Mouse (Mus musculus) 416B (cell line): ENCODE measurements around the gene Msh6.
A peak's percentile ranks its signal among the peaks of the same experiment; 100 is the strongest.
"Not testable (repeated sequence)": the region's sequence is repeated elsewhere in the genome, so short reads cannot be mapped to it uniquely, and the experiment has no call there.

Source experiments
- DNase-seq: peaks from one replicate; pipeline ENCODE4 v3.0.0; 2011; ENCODE audit warnings: low read depth

Msh6 gene

GRCm38 (mm10) chr17:87982112-87982511 is 7.2 kb downstream of the Msh6 start:
- peak; percentile 33 for DNase-seq

GRCm38 (mm10) chr17:87983313-87983712 is 8.5 kb downstream of the Msh6 start:
- DNase-seq = no peak

DNA sequence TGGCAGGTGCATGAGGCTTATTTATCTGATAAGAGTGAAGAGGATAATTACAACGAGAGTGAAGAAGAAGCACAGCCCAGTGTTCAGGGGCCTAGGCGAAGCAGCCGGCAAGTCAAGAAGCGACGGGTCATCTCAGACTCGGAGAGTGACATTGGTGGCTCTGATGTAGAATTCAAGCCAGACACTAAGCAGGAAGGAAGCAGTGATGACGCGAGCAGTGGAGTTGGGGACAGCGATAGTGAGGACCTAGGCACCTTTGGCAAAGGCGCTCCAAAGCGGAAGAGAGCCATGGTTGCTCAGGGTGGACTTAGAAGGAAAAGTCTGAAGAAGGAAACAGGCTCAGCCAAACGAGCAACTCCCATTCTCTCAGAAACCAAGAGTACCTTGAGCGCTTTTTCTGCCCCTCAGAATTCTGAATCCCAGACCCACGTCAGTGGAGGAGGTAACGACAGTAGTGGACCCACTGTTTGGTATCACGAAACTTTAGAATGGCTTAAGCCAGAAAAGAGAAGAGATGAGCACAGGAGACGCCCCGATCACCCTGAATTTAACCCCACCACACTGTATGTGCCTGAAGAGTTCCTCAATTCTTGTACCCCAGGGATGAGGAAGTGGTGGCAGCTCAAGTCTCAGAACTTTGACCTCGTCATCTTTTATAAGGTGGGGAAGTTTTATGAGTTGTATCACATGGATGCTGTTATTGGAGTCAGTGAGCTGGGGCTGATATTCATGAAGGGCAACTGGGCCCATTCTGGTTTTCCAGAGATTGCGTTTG is 9.8 kb downstream of the Msh6 start:
- no peak for DNase-seq

DNA sequence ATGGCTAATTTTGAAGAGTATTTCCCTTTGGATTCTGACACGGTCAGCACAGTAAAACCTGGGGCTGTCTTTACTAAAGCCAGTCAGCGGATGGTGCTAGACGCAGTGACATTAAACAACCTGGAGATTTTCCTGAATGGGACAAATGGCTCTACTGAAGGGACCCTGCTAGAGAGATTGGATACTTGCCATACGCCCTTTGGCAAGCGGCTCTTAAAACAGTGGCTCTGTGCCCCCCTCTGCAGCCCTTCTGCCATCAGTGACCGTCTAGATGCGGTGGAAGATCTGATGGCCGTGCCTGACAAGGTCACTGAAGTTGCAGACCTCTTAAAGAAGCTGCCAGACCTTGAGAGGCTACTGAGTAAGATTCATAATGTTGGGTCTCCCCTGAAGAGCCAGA is 11.1 kb downstream of the Msh6 start:
- no peak for DNase-seq

DNA sequence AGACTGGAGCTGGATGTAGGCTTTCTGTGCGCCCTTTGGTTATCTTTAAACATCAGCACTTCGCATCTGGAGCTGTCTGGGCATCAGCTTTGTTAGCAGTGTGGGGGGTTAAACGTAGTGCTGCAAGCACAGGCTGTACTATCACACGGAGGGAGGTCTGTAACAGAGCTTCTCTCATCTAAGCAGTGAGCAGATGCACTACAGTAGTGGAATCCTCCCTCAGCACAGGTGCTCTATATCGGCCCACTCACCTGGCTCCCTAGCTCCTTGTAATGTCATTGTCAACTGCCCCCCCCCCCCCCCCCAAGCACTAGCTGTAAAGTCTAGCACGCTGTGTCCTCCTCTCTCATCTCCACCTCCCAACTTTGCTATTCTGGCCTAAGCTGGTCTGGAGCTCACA is 12.6 kb downstream of the Msh6 start:
- DNase-seq = no peak

DNA sequence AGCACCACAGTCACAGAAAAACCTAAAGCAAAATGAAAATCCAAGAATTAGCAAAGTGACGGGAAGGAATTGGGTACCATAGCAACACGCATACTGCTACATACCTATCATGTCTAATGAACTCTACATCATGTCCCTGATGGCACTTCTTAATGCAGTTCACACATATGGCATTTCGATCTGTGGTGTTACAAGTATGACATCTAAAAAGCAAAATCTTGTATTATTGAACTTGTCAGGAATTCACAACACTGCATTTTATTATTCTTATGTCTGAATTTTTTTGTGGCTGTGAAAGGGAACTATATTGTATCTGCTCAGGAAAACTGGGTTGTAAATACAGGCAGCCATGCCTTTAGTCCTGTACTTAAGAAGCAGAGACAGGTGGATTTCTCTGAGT is 17.3 kb downstream of the Msh6 start:
- DNase-seq = no peak

DNA sequence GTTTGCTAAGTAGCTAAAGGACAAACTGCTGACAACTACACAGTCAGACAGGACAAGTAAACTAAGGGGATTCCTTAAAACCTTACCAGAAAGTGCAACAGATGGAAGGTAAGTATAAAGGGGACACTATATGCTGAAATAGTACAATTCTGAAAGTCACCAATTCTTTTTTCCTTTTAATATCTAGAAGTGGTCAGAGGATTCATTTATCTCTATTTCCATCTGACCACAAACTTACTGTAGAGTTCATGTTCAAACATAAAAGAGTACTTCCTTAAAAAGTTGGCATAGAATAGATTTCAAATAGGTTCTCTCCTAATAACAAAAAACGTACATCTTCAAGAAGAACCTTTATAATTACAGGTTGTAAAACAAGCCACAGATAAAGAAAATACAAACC is 18.5 kb downstream of the Msh6 start:
- DNase-seq = peak; percentile 41

GRCm38 (mm10) chr17:87997808-87998207 is 22.9 kb downstream of the Msh6 start:
- no peak for DNase-seq

DNA sequence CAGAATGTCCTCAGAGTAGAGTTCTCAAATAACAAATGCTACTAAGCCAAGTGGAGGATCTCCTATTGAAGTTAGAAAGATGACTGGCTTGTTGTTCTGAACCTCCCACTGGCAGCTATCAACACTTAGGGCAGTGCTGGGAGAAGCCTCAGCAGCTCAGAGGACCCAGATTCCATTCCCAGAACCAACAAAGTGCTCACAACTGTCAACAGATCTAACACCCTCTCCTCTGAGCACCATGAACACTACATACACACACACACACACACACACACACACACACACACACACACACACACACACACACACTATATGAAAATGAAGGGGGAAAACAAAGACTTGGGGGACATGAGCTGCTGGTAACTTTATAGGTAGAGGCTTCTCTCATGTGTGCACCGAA is 30.0 kb downstream of the Msh6 start:
- no peak for DNase-seq

DNA sequence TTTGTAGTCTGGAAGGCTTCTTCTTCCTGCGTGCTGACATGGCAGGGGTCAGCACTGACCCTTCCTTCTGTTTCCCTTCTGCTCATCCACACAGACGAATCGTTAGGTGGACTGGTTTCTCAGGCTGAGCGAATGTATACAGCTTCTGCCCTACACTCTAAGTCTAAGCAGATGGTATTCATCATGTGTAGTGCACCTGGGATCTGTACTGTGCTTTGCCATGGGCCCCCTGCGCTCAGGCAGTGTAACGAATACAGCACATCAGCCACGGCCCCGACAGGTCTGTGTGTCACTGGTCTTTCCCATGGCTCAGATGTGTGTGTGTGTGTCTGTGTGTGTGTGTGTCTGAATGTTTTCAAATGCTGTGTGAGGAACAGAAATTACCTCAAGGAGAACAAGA is 32.1 kb downstream of the Msh6 start:
- DNase-seq = no peak

DNA sequence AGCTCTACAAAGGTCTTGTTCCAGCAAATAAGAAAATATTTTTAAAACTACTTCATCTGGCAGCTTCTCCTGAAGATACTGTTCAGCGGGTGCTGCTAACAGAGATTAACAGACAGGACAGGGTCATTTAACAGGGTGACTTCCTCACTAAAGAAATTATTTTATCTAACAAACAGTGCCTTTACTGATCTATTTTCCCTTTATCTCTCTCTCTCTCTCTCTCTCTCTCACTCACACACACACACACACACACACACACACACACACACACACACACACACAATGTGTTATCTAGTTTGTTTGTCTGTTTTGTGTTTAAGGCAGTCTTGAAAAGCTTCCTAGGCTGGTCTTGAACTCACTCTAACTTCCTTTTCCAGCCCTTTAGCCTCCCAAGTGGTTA is 39.6 kb downstream of the Msh6 start:
- DNase-seq = no peak

GRCm38 (mm10) chr17:88016027-88016426 is 41.2 kb downstream of the Msh6 start:
- DNase-seq = not testable (repeated sequence)

DNA sequence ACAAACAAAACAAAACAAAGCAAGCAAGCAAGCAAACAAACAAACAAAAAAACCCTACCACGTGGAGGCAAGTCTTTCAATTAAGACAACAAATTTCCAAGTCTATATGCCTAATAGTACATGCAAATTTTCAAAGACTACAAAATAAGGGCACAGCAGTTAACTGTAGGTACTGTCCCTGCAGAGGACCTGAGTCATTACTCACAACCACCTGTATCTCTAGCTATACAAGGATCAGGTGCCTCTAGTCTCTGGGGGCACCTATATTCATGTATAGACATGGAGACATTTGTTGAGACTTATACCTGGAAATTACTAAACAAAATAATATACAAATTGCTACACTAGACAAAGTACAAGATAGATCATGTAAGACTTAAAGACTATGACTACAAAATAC is 49.1 kb downstream of the Msh6 start:
- no peak for DNase-seq

DNA sequence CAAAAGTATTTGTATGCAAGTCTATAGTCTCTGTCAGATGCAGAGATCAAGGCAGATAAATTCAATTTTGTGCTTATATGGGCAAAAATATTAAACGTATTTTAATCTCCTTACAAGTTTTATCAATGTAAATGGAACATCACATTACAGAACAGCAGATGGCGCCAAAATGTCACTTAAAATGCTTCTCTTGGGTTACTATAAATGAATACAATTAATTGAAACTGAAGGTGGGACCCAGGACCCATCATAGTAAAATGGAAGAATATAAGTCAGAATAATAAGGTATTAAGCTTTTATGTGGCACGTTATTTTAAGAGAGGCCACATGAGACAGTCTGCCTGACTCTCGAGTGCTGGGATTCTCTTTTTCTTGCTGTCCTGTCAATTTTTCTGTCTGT is 50.4 kb downstream of the Msh6 start:
- DNase-seq = peak; percentile 75

GRCm38 (mm10) chr17:88029194-88029970 is 54.5 kb downstream of the Msh6 start:
- DNase-seq = no peak

DNA sequence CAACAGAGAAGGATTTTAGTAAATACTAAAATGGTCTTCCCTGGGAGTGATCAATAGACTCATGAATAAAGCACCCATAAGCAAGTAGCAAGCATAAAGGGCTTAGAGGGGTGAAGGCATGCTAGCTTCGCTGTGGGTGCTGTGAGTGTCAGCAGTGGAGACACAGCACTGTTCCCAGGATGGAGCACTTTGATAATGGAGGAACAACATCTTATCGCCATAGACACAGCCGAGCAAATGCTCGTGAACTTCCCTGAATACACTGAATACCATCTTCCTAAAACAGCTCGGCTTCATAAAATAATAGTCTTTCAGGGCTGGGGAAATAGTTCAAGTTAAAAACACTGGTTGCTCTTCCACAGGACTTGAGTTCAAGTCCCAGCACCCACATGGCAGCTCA is 56.9 kb downstream of the Msh6 start:
- no peak for DNase-seq

GRCm38 (mm10) chr17:88034418-88034817 is 59.6 kb downstream of the Msh6 start:
- DNase-seq = no peak
